Mouse (Mus musculus): ENCODE data around the gene AW011738.
A peak's percentile ranks its signal among the peaks of the same experiment; 100 is the strongest.

The AW011738 gene

DNA sequence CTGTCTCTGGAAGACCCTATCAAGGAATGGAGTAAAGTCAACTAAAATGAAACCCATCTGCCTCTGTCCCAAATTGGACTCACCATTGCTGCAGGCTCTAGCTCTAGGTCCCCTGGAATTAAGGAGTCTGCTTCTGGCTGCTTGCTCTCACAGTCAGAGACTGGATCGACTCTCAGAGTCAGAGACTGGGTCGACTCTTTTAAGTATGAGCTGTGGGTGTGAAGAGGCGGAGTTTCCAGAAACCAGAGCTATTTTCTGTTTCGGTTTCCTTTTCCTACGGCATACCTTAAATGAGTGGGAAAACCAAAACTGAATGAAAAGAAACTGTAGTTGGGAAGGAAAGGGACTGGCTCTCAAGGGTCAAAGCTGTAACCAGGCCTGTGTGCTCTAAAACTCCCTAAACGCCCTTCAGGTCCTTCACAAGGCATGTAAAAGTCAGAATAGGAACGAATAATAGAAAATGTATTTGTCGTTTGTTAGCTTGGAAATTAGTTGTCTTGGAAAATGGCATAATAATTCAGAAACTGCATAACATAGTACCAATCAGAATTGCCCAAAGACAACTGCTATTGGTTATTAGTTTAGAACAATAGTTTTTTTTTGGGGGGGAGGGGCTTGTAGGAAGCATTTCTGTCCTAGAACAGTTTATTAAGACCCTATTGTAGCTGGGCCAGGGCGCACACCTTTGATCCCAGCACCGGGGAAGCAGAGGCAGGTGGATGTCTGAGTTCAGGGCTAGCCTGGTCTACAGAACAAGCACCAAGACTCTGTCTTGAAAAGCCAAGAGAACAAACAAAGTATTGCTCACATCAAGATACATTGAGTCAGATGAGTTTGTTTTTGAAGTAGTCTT, 2.3 kb upstream of the AW011738 start, which contains the start of gene Isg15:
Gene Isg15 (minus strand): TSS at position 196 of the 853 bp plus-strand sequence.
- peak; percentile 36 for DNase-seq

DNA sequence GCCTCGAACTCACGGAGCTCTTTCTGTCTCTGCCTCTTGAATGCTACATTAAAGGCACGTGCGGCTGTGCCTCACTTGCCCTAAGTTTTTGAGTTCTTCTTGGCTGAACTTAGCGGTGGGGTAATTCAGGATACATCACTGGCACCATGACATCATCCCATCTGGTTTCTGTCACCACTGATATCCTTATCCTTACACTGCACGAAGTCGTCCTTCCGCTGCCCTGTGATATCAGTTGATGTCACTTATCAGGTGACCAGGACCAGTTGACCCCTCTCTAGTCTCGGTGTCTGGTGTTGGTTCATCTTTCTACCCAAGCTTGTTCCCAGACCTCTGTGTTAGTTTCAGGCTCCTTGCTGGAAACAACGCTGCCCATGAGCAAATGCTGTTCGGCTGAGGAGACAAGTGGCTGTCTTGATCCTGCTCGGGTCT, 626 bp upstream of the AW011738 start:
- no peak for DNase-seq

DNA sequence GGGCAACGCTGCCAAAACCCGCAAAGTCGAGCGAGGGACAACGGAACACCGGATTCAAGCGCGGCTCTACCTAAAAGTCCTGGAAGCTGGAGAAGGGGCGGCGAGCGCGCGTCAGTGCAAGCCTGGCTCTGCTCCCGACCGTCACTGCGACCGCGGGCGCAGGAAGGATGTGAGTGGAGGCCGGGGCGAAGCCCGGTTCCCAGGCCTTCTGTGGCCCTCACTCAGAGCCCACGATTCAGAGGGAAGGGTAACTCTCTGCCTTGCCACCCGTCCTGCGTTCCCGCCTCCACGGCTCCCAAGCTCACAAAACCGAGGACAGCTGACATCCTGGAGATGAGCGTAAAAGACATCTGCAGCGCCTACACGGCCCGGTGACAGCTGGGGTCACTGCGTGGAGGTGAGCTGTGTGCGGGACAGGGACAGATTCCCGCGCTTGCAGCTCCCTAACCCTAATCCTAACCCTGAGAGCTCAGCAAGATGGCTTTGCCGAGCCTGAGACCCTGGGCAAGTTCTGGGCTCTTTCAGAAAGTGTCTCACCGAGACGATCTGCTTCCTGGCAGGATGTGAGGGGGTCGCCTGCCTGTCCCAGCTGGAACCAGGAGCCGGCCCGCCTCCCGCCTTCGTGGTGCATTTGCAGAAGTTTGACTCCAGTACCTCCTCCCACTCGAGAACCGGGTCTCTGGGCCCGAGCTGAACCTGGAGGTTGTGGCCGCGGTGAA, 468 bp downstream of the AW011738 start:
- DNase-seq, result peak; percentile 50

DNA sequence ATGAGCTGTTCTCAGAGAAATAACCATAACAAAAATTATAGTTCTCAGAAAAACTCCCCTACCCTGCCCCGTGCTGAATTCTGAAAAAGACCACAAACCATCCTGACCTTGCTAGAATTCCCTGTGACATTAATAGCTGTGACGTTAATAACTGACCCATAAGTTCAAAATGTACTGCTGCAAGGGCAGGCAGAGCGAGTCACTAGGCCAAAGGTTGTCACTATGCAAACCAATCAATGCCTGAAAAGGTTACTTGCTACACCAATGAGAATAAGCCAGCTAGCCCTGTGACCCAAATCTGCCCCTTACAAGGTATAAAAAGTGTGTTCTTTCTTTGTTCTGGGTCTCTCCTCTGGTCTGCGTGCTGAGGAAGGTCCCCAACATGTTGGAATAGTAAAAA, 5.8 kb downstream of the AW011738 start:
- no peak for DNase-seq

DNA sequence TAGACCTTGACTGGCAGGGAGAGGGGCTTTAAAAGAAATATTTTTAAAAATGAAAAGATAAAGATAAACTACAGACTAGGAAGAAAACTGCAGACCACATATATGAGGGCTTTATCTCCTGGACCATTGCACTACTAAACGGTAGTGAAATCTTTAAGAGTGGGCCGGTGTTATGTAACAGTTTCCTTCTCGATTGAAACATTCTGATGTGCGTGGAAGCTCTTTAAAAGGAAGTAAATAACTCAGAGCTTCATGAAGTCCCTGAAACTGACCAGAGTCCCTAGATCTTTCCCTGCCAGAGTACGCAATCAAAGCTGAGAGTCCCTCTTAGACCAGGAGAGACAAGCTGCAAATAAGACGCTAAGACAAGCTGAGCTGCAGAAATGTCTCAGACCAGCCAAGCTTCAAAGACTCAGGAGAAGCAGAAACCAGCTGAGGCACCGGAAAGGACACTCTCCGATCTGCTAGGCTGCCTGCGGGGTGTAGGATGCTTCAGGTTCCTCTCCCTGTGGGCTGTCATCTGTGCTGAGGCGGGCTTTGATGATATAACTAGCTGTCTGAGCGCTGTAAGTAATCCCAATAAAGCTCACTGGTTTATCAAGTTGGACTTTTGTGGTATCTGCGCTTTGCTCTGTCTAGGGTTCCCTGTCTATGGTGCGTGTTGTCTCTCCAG, 7.0 kb downstream of the AW011738 start:
- DNase-seq, result no peak

DNA sequence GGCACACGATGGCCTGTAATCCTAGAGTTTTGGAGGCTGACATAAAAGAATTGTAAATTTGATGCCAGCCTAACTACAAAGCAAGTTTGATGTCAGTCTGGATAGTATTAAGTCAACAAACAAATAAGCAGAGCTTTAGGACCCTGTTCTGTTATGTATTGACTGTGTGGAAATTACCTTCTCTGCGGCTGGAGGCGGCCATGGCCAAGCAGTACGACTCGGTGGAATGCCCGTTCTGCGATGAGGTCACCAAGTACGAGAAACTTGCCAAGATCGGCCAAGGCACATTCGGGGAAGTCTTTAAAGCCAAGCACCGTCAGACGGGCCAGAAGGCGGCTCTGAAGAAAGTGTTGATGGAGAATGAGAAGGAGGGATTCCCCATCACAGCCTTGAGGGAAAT, 10.0 kb downstream of the AW011738 start:
- no peak for DNase-seq

DNA sequence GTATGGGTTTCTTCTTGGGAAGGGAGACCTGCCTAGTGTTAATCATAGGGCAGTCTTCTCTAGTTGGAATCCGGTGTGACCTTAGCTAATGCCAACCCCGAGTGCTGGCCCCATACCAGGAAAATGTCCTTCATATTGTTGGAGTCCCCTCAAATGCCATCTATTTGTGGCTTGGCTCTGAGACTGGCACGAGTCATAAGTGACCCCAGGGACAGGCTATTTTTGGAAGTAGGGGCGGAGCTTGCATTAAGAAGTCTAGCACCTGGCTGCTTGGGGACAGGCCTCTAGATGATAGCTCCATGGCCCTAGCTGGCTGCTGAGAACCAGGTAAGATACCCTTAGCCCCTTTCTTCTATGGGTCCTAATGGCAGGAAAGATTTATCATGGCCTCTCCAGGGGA, 12.5 kb downstream of the AW011738 start, which contains the start of gene Perm1:
Gene Perm1 (plus strand): TSS at position 220 of the 400 bp plus-strand sequence.
- DNase-seq, result no peak

DNA sequence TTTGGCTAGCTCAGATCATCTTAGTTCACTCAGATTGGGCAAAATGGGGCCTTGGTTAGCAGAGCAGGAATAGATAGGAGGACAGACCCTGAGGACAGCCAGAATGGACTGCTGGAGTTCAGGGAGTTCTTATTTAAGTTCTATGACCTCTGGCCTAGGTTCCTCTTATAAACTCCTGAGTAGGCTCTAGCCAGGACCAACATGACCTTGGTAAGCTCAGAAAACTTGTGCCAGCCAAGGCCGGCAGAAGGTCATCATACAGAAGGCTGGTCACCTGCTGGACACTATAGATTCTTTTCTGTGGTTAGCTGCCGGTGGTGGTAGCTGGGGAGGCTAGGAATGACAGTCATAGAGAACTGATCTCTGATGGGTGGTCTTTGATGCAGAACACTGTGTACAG, 13.1 kb downstream of the AW011738 start:
- no peak for DNase-seq

DNA sequence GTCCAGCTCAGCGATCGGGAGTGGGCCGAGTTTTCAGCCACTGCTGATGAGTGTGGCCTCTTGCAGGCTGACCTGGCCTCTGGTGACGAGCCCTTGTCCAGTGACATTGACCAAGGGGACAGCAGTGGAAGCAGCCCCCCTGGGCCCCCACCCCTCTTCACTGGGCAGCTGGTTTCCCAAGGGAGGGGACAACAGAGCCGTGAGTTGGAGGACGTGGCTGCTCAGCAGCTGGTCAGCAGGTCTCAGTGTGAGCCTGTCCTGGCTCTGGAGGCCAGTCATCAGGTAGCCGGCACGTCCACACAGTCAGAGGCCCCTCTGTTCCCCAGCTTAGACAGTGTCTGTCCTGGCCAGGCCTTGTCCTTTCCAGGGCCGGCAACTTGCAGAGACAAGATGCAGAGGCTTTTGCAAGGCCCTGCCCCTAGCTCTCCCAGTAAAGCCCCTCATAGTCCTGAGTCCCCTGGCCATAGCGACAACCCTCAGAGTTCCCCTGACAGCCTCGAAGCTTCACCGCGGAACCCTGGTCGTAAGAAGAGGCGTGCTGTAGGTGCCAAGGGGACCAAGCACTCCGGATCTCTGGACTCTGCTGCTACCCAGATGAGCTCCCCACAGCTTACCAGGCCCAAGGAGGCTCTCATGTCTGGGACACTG, 14.0 kb downstream of the AW011738 start:
- DNase-seq, result no peak

DNA sequence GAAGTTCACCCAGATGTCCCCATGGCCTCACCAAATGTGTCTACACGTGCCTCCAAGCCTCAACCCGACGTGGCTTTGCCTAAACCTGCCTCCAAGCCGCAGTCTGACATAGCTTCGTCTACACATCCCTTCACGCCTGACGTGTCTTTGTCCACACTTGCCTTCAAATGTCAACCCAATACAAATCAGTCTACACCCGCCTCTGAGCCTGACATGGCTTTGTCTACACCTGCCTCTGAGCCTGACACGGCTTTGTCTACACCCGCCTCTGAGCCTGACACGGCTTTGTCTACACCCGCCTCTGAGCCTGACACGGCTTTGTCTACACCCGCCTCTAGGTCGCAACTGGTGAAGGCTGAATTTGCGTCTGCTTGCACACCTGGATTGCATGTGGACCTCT, 14.7 kb downstream of the AW011738 start:
- no peak for DNase-seq

DNA sequence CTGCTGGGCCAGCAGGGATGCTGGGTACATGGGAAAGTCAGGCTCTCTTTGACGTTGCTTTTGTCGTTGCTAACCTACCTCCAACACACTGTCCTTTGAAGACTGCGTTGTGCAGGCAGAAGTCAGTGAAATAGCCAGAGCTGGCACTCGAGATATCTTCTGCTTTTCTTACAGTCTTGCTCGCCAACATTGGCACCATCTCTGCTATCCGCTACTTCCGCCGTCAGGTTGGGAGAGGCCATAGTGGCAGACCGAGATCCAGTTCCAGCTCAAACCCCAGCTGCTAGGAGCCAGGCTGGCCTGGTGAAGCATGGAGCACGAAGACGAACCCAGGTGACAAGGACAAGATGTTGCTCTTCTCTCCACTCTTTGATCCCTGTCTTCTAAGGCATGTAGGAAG, 16.8 kb downstream of the AW011738 start:
- DNase-seq, result no peak

DNA sequence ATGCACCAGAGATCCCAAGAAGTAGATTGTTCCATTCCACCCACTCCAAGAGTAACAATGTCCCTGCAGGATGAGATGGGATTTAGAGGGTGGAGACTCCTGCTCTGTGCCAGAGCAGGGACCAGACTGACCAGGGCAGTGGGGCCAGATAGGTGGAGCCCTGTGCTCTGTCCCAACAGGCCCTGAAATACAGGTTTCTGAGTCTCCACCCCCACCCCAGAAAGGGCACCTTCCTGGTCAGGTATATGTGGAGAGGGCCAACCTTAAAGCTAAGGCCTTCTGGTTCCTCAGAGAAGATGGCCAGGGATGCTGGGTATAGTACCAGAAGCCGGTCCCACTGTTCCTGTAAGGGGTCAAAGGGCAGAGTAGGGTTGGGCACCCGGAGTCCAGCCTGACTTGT, 21.2 kb downstream of the AW011738 start:
- no peak for DNase-seq

DNA sequence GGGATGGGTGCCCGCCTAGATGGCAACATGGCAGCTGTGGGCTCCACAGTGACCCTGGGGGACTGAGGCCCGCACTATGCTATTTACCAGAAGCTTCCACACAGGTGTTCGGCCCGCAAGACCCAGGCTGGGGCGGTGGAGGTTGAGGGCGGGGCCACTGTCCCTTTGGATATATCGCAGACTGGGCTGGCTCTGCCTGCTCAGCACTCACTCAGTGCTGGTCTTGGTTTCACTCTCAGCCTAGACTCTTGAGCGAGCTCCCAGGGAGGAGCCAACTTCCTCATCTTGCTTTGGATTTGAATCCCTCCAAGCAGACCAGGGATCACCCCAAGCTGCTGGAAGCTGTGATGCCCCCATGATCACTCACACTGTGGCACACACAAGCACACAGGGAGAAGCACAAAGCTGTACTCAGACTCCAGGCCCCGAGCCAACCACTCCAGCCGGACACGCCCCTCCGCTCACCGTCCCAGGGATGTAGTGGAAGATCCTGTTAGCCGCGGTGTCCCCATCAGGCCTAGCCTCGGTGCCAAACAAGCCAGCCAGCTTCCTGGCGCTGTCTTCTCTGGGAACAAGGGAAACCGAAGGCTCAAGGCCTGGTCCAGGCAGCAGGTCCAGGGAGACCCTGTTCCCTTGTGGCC, 24.8 kb downstream of the AW011738 start:
- no peak for DNase-seq

DNA sequence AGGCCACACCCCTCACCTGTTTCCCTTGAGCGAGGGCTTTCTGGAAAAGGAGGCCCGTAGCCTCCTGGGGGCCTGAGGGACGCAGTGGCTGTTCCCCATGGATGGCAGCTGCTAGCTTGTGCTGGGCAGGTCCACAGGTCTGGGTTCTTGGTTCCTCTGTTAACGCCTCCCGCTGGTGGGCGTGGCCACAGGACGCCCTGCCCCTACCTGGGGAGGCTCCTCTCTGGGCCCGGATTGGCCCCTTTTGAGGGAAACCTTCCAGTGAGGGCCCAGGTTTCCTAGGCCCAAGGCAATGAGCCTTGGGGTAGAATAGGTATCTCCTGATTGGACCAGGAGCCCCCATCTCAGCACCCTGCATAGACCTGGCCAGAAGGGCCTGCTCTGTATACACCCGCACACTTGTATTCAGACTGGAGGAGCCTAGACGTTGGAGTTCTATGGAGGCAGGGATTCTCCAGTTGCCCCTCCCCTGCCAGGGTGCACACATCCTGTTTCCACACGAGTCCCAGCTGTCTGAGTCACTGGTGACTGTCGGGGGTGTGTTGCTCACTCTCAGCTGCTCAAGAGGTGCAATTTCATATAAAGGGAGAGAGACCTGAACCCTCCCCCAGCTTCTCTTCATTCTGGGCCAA, 25.4 kb downstream of the AW011738 start:
- DNase-seq, result no peak

DNA sequence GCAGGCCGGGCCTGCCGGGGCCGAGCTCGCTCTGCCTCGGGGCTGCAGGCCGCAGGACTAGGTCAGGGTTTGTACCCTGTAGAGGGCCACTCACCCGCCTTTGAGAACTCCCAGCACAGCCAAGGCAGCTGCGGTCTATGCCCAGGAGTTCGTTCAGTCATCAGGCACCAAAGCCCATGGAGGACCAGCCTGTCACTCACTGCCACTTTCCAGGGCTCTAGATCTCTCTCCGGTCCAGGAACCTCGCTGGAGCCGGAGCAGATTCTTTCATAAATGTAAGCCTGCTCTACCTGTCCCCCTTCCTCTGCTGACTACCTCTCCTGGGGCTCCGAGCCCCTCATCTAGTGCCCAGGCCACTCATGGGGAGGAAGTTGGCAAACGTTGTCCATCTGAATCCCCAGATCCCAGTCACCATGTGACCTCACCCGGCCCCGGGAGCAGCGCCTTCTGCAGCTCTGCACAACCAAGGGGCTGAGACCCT, 31.0 kb downstream of the AW011738 start:
- DNase-seq, result peak; percentile 34

DNA sequence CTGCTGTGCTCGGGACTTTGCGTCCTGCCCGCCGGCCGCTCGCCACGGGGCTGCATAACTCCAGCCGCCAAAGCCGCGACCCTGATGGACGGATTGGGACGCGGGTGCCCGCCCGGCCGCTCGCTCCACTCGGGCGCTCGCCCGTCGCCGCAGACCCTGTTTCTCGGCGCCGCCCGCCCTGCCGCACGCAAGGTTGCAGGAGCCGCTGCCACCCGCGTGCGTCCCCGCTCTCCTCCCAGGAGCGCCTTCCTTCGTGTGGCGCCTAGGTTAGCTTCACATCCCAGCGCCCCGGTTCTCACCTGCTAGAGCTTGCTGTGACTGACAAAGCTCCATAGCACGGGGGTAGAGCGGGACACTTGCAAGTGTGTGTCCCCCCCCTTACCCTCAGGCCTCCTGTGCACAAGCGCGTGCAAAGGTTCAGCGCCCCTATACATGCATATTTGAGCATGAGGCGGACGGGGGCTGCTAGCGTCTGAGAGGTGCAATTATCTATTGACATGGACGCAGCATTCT, 31.7 kb downstream of the AW011738 start, which contains the start of gene Plekhn1:
Gene Plekhn1 (minus strand): TSS at position 157 of the 513 bp plus-strand sequence.
- DNase-seq, result peak; percentile 82

DNA sequence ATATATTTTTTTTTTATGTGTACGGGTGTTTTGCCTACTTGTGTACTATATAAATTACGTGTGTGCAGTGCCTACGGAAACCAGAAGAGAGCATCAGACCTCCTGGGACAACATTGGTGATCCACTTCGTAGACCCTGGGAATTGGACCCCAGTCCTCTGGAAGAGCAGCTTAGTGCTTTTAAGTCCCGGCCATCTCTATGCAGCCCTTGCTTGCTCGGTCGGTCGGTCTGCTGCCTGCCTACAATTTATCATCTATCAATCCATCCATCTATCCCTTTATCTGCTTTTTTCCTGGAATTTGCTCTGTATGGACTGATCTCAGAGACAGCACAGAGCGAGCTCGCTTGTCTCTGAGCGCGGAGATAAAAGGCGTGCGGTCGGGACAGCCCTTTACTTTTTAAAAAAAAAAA, 32.3 kb downstream of the AW011738 start:
- peak; percentile 36 for DNase-seq

DNA sequence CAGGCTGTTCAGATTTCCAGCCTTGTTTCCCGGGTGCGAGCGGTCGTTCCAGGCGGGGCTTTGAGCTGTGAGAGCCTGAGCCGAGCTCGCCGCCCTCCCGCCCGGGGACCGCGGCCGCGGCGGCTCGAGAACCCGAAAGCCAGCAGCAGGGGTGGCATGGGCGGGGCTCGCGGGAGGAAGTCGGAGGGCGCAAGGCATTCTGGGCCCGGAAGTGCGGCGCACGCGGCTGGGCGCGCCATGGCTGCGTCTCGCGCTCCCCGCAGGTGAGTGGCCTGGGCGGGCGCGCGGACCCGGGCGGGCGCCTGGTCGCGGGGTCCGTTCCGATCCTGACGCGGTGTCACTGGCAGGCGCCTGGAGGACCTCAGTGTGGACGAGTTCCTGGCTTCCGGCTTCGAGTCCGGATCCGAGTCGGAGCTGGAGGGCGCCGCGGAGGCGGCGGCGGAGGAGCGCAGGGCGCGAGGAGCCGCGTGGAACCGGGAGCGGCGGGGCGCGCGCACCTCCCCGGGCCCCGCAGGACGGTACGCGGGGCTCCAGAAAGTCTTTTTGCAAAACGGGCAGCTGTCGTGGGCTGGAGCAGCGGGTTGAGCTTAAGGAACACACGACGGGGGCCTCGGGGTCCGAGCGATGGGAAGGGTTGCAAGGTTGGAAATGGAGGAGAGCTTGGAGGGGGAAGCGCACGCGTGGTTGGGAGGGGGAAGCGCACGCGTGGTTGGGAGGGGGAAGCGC, 32.9 kb downstream of the AW011738 start, which contains the start of gene Noc2l:
Gene Noc2l (plus strand): TSS at position 203 of the 726 bp plus-strand sequence.
- peak; percentile 93 for DNase-seq

DNA sequence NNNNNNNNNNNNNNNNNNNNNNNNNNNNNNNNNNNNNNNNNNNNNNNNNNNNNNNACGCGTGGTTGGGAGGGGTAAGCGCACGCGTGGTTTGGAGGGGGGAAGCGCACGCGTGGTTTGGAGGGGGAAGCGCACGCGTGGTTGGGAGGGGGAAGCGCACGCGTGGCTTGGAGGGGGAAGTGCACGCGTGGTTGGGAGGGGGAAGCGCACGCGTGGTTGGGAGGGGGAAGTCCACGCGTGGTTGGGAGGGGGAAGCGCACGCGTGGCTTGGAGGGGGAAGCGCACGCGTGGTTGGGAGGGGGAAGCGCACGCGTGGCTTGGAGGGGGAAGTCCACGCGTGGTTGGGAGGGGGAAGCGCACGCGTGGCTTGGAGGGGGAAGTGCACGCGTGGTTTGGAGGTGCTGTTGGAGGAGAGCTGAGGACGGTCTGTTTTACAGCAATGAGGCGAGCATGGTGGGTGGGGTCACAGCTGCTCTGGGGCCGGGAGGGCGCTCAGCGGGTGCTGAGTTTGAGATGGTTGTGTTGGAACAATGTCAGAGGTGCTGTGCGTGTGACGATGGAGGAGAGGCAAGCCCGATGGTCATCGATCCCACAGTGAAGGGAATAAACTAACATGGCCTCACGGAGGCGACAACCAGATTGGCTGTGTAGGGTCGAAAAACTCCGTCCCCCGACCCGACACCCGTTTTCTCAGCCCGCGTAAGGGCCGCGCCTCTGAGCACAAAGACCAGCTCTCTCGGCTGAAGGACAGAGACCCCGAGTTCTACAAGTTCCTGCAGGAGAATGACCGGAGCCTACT, 33.7 kb downstream of the AW011738 start:
- peak; percentile 22 for DNase-seq

DNA sequence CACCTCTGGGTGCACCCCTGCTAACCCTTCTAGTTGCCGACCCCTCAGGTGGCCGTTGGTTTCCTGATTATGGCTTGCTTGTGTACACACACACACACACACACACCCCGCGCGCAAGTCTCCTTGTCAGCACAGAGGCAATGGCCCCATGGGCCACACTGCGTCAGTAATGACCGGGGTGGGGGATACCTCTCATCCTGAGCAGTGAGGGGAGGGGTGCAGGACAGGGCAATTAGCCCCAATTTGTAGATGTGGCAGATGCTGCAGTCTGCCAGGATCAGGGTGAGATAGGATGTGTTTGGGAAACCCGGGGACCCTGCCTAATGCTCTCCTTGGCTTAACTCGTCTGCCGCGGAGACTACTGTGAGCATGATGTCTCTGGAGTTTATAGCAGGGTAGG, 46.5 kb downstream of the AW011738 start:
- DNase-seq, result no peak
